Mouse (Mus musculus): ENCODE measurements around the gene Efcab8.

DNA sequence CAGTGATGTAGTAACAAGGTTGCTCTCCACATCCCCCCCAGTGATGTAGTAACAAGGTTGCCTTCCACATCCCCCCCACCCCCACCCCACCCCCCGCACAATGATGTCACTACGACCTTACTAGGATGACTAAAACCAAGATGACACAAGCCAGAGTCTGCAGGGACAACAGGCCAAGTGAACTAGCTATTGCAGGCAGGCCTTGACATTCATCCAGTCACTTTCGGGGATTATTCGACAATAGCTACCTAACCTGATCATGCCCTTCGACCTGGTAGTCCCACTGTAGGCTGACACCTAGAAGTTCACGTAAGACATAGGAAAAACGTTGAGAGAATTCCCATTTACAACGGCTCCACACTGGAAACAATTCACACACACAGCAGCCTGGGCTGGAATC lies 53.6 kb downstream of the Efcab8 start:
- no peak for TF ChIP-seq EP300 (IDR thresholded peaks at IDR 0.05; ENCODE audit: low read depth in 1 of 2, low read length in 2 of 2)
- no peak for TF ChIP-seq CTCF (IDR thresholded peaks at IDR 0.05 in 2 of 3, conservative IDR thresholded peaks at IDR 0.05 in 1 of 3; ENCODE audit: control insufficient read depth in 1 of 3, insufficient read depth in 1 of 3, low read depth in 2 of 3, low read length in 3 of 3, poor library complexity in 1 of 3, severe bottlenecking in 1 of 3)
- TF ChIP-seq POLR2A (IDR thresholded peaks at IDR 0.05; ENCODE audit: control insufficient read depth in 1 of 2, insufficient read depth in 1 of 2, low read depth in 1 of 2, low read length in 2 of 2, poor library complexity in 1 of 2) = no peak
- TF ChIP-seq POLR2AphosphoS2 (IDR thresholded peaks at IDR 0.05; ENCODE audit: low read length) = no peak

Data from MEL (cell line).